ENCODE assay signal across 8 mouse cellular contexts in genomic region chrX:36991694-36992093, GRCm38 (mm10). TPM values are rescaled to one million over a fixed set of nuclear protein-coding genes. Genes with fewer than 3 reads are reported as not detected.
DNase-seq lines count a peak whose midpoint lies in the region; ATAC-seq and TF ChIP-seq lines count a peak whose summit lies in the region.

Sept6 (minus strand) TSS chrX:36991794.

- TF ChIP-seq CTCF in intestine, postnatal 0 days (IDR thresholded peaks at IDR 0.05; ENCODE audit: low read depth), result no peak

- H3K9me3 ChIP-seq in intestine, embryonic 14.5 days (ENCODE audit: control insufficient read depth, low read length), result no peaks in the 10 kb centered on the region
- H3K9me3 ChIP-seq in intestine, postnatal 0 days (ENCODE audit: control insufficient read depth), result no peaks in the 10 kb centered on the region
- H3K9me3 ChIP-seq in forebrain, embryonic 13.5 days (replicated peaks), result no peaks in the 10 kb centered on the region

- H3K4me2 ChIP-seq in intestine, embryonic 14.5 days (ENCODE audit: low read length), result no peak within 1 kb of the TSS
- H3K4me2 ChIP-seq in intestine, postnatal 0 days (replicated peaks; ENCODE audit: low read depth), result no peak within 1 kb of the TSS
- no peak within 1 kb of the TSS for H3K4me2 ChIP-seq in forebrain, embryonic 13.5 days

- H3K27me3 ChIP-seq in intestine, embryonic 14.5 days (replicated peaks; ENCODE audit: control insufficient read depth, insufficient read depth, low read length), result no peaks in the 10 kb centered on the region
- H3K27me3 ChIP-seq in intestine, postnatal 0 days (replicated peaks; ENCODE audit: control insufficient read depth, insufficient read depth, low read length), result no peaks in the 10 kb centered on the region
- H3K27me3 ChIP-seq in forebrain, embryonic 13.5 days, result no peaks in the 10 kb centered on the region

- no peak within 1 kb of the TSS for H3K27ac ChIP-seq in intestine, embryonic 14.5 days (ENCODE audit: low read depth)
- no peak within 1 kb of the TSS for H3K27ac ChIP-seq in intestine, postnatal 0 days (ENCODE audit: low read depth, low read length)
- H3K27ac ChIP-seq in forebrain, embryonic 13.5 days, result no peak within 1 kb of the TSS

- DNase-seq in intestine, embryonic 14.5 days (ENCODE audit: low spot score), result no peak
- no peak for DNase-seq in left cerebral cortex, postnatal 4 days
- no peak for DNase-seq in spleen, postnatal 14 days (ENCODE audit: low spot score in 2 of 2)
- DNase-seq in kidney, postnatal 25 days, result no peak
- DNase-seq in gastrocnemius, postnatal 14 days, result no peak

- 74% methylated on average over 2 of the region's 2 CpGs for WGBS in intestine, embryonic 14.5 days
- WGBS in intestine, postnatal 0 days, result 82% methylated on average over 2 of the region's 2 CpGs
- 73% methylated on average over 2 of the region's 2 CpGs for WGBS in forebrain, embryonic 13.5 days

- H3K4me3 ChIP-seq in intestine, embryonic 14.5 days (ENCODE audit: low read depth, low read length), result no peak within 1 kb of the TSS
- no peak within 1 kb of the TSS for H3K4me3 ChIP-seq in intestine, postnatal 0 days (ENCODE audit: low read depth, low read length)
- no peak within 1 kb of the TSS for H3K4me3 ChIP-seq in forebrain, embryonic 13.5 days

- no peaks in the 10 kb centered on the region for H3K4me1 ChIP-seq in intestine, embryonic 14.5 days (replicated peaks; ENCODE audit: control insufficient read depth, insufficient read depth, low read length)
- no peaks in the 10 kb centered on the region for H3K4me1 ChIP-seq in intestine, postnatal 0 days (replicated peaks; ENCODE audit: control insufficient read depth, insufficient read depth, low read length)
- no peaks in the 10 kb centered on the region for H3K4me1 ChIP-seq in forebrain, embryonic 13.5 days

- no peak for ATAC-seq in intestine, embryonic 14.5 days (replicated peaks; ENCODE audit: low FRiP score, low TSS enrichment, low read depth)
- no peak for ATAC-seq in intestine, postnatal 0 days
- no peak for ATAC-seq in activated CD4-positive, CD25-positive, alpha-beta regulatory T cell, adult 4 months
- ATAC-seq in forebrain, embryonic 13.5 days, result no peak

- no peak within 1 kb of the TSS for H3K9ac ChIP-seq in intestine, embryonic 14.5 days (ENCODE audit: low read length)
- H3K9ac ChIP-seq in intestine, postnatal 0 days (ENCODE audit: low read depth, low read length), result no peak within 1 kb of the TSS
- H3K9ac ChIP-seq in forebrain, embryonic 13.5 days, result no peak within 1 kb of the TSS

- no peaks in the 10 kb centered on the region for H3K36me3 ChIP-seq in intestine, embryonic 14.5 days (ENCODE audit: control insufficient read depth, insufficient read depth, low read length)
- no peaks in the 10 kb centered on the region for H3K36me3 ChIP-seq in intestine, postnatal 0 days (ENCODE audit: control insufficient read depth, insufficient read depth)
- no peaks in the 10 kb centered on the region for H3K36me3 ChIP-seq in forebrain, embryonic 13.5 days (ENCODE audit: poor library complexity, severe bottlenecking)

- intact Hi-C loops in left cerebral cortex, postnatal 4 days (cut with DNase I), result no loop called here
- intact Hi-C loops in gastrocnemius, postnatal 14 days (cut with DNase I; ENCODE audit: low total_unique reads), result no loop called here

RNA-seq across cellular contexts. Expression of gene Sept6, which starts in this region (rescaled TPM):
- 19.9 and 21.3 TPM in 2 replicates for polyA plus RNA-seq in intestine, embryonic 14.5 days (2014; fragmentation: Nextera tagmentation; extraction: Ambion mirVana)
- polyA plus RNA-seq in intestine, postnatal 0 days (2015; fragmentation: Nextera tagmentation; extraction: Ambion mirVana), result 5.7 and 6.6 TPM in 2 replicates
- polyA plus RNA-seq in activated CD4-positive, CD25-positive, alpha-beta regulatory T cell, adult 4 months (2017; shearing (Covaris generic)), result 100 to 1,000 TPM; 146 to 160 TPM
- polyA plus RNA-seq in forebrain, embryonic 13.5 days (2015; fragmentation: Nextera tagmentation; extraction: Ambion mirVana), result 41.9 and 49.5 TPM in 2 replicates
- total RNA-seq in left cerebral cortex, postnatal 4 days (2021), result 10 to 100 TPM; 91.6 to 96.5 TPM
- 1 to 10 TPM; 4.3 to 7.0 TPM for total RNA-seq in gastrocnemius, postnatal 14 days (2021)

Comparison
In these comparisons a context has a peak if more than half of its experiments do, and no peak if none do; other contexts are left out.
1. RNA of gene Sept6 (total RNA-seq): 91.6 to 96.5 TPM in left cerebral cortex, postnatal 4 days; 4.3 to 7.0 TPM in gastrocnemius, postnatal 14 days; every median in the first group is over 10 times any median in the second.